Mouse (Mus musculus) G1E (cell line): ENCODE measurements at regions not wholly inside any gene's neighbourhood (a gene's known extent, or its start where the extent isn't known, plus 50 kb on each side); places are given as distances from the start of the nearest gene placed in this dataset.

ENCODE experiments used
- CTCF ChIP-seq: IDR thresholded peaks from 2 replicates; pipeline ENCODE4 v1.5.1; 2012; ENCODE audit warnings: low read depth, low read length, inconsistent platforms, mixed read lengths
- GATA1 ChIP-seq: IDR thresholded peaks from 2 replicates; pipeline ENCODE4 v1.6.1; 2012; ENCODE audit warnings: borderline replicate concordance, low read length, inconsistent platforms, mixed read lengths
- POLR2AphosphoS5 ChIP-seq: IDR thresholded peaks from 2 replicates; pipeline ENCODE4 v1.6.1; 2012; ENCODE audit warnings: low read depth, low read length, inconsistent platforms; ENCODE audit not compliant: insufficient replicate concordance
- TAL1 ChIP-seq: conservative IDR thresholded peaks from 2 replicates; pipeline ENCODE4 v1.6.1; 2012; ENCODE audit warnings: low read depth, low read length, inconsistent platforms, mixed read lengths

DNA sequence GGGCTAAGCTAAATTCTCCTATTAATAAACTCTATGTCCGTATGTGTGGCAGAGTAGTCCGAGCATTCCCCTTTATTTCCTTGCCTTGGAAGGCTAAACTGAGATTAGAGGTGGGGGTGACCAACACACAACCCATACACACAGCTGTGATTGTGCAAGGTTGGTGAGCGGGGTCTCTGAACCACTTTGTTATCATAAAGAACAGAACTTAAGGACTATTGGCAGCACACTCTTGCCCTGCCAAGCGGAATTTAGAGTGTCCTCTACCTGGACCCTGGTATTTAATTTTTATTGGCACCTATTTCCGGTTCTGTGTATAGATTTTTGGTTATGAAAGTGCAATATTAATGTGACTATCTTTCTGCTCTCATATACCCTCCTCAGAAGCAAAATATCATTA lies 109.7 kb upstream of the Six2 start:
- TF ChIP-seq CTCF (no peak), POLR2AphosphoS5 (no peak), TAL1 (no peak), GATA1 (no peak)
